In genomic region chr12:3641931-3642330, GRCm38 (mm10) we compare ENCODE assay signal across 8 mouse cellular contexts.
DNase-seq lines count a peak whose midpoint lies in the region; ATAC-seq lines count a peak whose summit lies in the region.

No protein-coding gene starts in this region.

- H3K27me3 ChIP-seq in embryonic facial prominence, embryonic 11.5 days (ENCODE audit: control insufficient read depth, insufficient read depth, low read length): no peaks in the 10 kb centered on the region
- no peaks in the 10 kb centered on the region for H3K27me3 ChIP-seq in embryonic facial prominence, embryonic 10.5 days (replicated peaks; ENCODE audit: low read depth, poor library complexity, severe bottlenecking)
- no peaks in the 10 kb centered on the region for H3K27me3 ChIP-seq in midbrain, embryonic 13.5 days

- H3K27ac ChIP-seq in embryonic facial prominence, embryonic 11.5 days (replicated peaks; ENCODE audit: low read depth, low read length): no peak overlapping the region
- H3K27ac ChIP-seq in embryonic facial prominence, embryonic 10.5 days (replicated peaks): no peak overlapping the region
- no peak overlapping the region for H3K27ac ChIP-seq in midbrain, embryonic 13.5 days

- peak; percentile 45 for DNase-seq in embryonic facial prominence, embryonic 11.5 days (ENCODE audit: low spot score)
- no peak for DNase-seq in embryonic facial prominence, embryonic 10.5 days (ENCODE audit: low spot score)
- peak; percentile 28 for DNase-seq in thymus, postnatal 0 days (ENCODE audit: low spot score)
- DNase-seq in thymus, postnatal 36 days: no peak
- DNase-seq in kidney, postnatal 25 days: peak; percentile 47 to 51
- DNase-seq in thymus, postnatal 4 days: peak; percentile 41
- no peak for DNase-seq in spleen, adult 12 weeks (ENCODE audit: low spot score)

- no peaks in the 10 kb centered on the region for H3K4me1 ChIP-seq in embryonic facial prominence, embryonic 11.5 days (ENCODE audit: control insufficient read depth, insufficient read depth, low read length)
- H3K4me1 ChIP-seq in embryonic facial prominence, embryonic 10.5 days: no peaks in the 10 kb centered on the region
- H3K4me1 ChIP-seq in midbrain, embryonic 13.5 days (replicated peaks): no peaks in the 10 kb centered on the region

- no peak overlapping the region for H3K9ac ChIP-seq in embryonic facial prominence, embryonic 11.5 days (replicated peaks; ENCODE audit: low read length)
- no peak overlapping the region for H3K9ac ChIP-seq in midbrain, embryonic 13.5 days (replicated peaks)

- no peak overlapping the region for H3K4me2 ChIP-seq in embryonic facial prominence, embryonic 11.5 days (ENCODE audit: low read depth, low read length)
- H3K4me2 ChIP-seq in midbrain, embryonic 13.5 days (replicated peaks): no peak overlapping the region

- H3K4me3 ChIP-seq in embryonic facial prominence, embryonic 11.5 days (ENCODE audit: low read depth, low read length): no peak overlapping the region
- no peak overlapping the region for H3K4me3 ChIP-seq in embryonic facial prominence, embryonic 10.5 days
- H3K4me3 ChIP-seq in midbrain, embryonic 13.5 days (replicated peaks): no peak overlapping the region

- 59% methylated on average over 3 of the region's 3 CpGs for WGBS in embryonic facial prominence, embryonic 11.5 days
- 57% methylated on average over 3 of the region's 3 CpGs for WGBS in embryonic facial prominence, embryonic 10.5 days
- WGBS in midbrain, embryonic 13.5 days: 50% methylated on average over 3 of the region's 3 CpGs

- no peak for ATAC-seq in embryonic facial prominence, embryonic 11.5 days (replicated peaks; ENCODE audit: insufficient number of reproducible peaks, low FRiP score, low TSS enrichment, low read depth)
- no peak for ATAC-seq in midbrain, embryonic 13.5 days

- H3K36me3 ChIP-seq in embryonic facial prominence, embryonic 11.5 days (replicated peaks; ENCODE audit: control insufficient read depth, insufficient read depth, low read depth, low read length): no peaks in the 10 kb centered on the region
- H3K36me3 ChIP-seq in embryonic facial prominence, embryonic 10.5 days (replicated peaks): peaks cover 4% of the 10 kb centered on the region; the same call in 1 of the 2 replicates
- H3K36me3 ChIP-seq in midbrain, embryonic 13.5 days: no peaks in the 10 kb centered on the region

- no peaks in the 10 kb centered on the region for H3K9me3 ChIP-seq in embryonic facial prominence, embryonic 11.5 days (replicated peaks; ENCODE audit: control insufficient read depth, low read length)
- H3K9me3 ChIP-seq in embryonic facial prominence, embryonic 10.5 days: no peaks in the 10 kb centered on the region
- no peaks in the 10 kb centered on the region for H3K9me3 ChIP-seq in midbrain, embryonic 13.5 days

Comparison
In these comparisons a context has a peak if more than half of its experiments do, and no peak if none do; other contexts are left out.
1. DNase-seq: peak in embryonic facial prominence, embryonic 11.5 days (single experiment), thymus, postnatal 0 days (single experiment), kidney, postnatal 25 days (2 of 2) and thymus, postnatal 4 days (single experiment); none in embryonic facial prominence, embryonic 10.5 days (single experiment), thymus, postnatal 36 days (0 of 2) and spleen, adult 12 weeks (single experiment).